Mouse (Mus musculus): Measurements from ENCODE around the gene Zfp385b. TPM values are rescaled to one million over a fixed set of nuclear protein-coding genes. Genes with fewer than 3 reads are reported as not detected.

Zfp385b gene
- total RNA-seq (2022): 10 to 100 TPM; 54.3 to 59.0 (median 56.3) TPM

GRCm38 (mm10) chr2:77819539-77819938 is at the start of gene Zfp385b:
Gene Zfp385b (minus strand): TSS chr2:77819639.
- no peak for DNase-seq (ENCODE audit: low spot score in 2 of 2)

- no peak for DNase-seq (ENCODE audit: low spot score in 2 of 2)
These were observed 44.5 kb upstream of the Zfp385b start for GRCm38 (mm10) chr2:77863934-77864333.

- DNase-seq (ENCODE audit: low spot score in 2 of 2): peak; percentile 28 to 47
These were observed 44.1 kb upstream of the Zfp385b start for GRCm38 (mm10) chr2:77863522-77863921.

- DNase-seq (ENCODE audit: low spot score in 2 of 2): peak; percentile 38 to 67
These were observed 22.0 kb upstream of the Zfp385b start for GRCm38 (mm10) chr2:77841464-77841863.

GRCm38 (mm10) chr2:77839587-77839986 is 20.1 kb upstream of the Zfp385b start:
- no peak for DNase-seq (ENCODE audit: low spot score in 2 of 2)

GRCm38 (mm10) chr2:77838688-77839087 is 19.2 kb upstream of the Zfp385b start:
- DNase-seq (ENCODE audit: low spot score in 2 of 2): no peak

GRCm38 (mm10) chr2:77835781-77836180 is 16.3 kb upstream of the Zfp385b start:
- DNase-seq (ENCODE audit: low spot score in 2 of 2): no peak

- DNase-seq (ENCODE audit: low spot score in 2 of 2): no peak
These were observed 6.8 kb upstream of the Zfp385b start for GRCm38 (mm10) chr2:77826133-77826828.

- no peak for DNase-seq (ENCODE audit: low spot score in 2 of 2)
These were observed 3.6 kb upstream of the Zfp385b start for GRCm38 (mm10) chr2:77823026-77823425.

GRCm38 (mm10) chr2:77817357-77817894 is 2.0 kb downstream of the Zfp385b start:
- DNase-seq (ENCODE audit: low spot score in 2 of 2): no peak

- peak; percentile 44 to 59 for DNase-seq (ENCODE audit: low spot score in 2 of 2)
These were observed 2.8 kb downstream of the Zfp385b start for GRCm38 (mm10) chr2:77816413-77817314.

- DNase-seq (ENCODE audit: low spot score in 2 of 2): peak in 1 of 2 experiments; percentile 47
These were observed 3.5 kb downstream of the Zfp385b start for GRCm38 (mm10) chr2:77815775-77816412.

- no peak for DNase-seq (ENCODE audit: low spot score in 2 of 2)
These were observed 4.5 kb downstream of the Zfp385b start for GRCm38 (mm10) chr2:77814896-77815295.

GRCm38 (mm10) chr2:77813029-77813428 is 6.4 kb downstream of the Zfp385b start:
- DNase-seq (ENCODE audit: low spot score in 2 of 2): no peak

GRCm38 (mm10) chr2:77810748-77811147 is 8.7 kb downstream of the Zfp385b start:
- no peak for DNase-seq (ENCODE audit: low spot score in 2 of 2)

- DNase-seq (ENCODE audit: low spot score in 2 of 2): no peak
These were observed 14.7 kb downstream of the Zfp385b start for GRCm38 (mm10) chr2:77804781-77805180.

- DNase-seq (ENCODE audit: low spot score in 2 of 2): no peak
These were observed 17.1 kb downstream of the Zfp385b start for GRCm38 (mm10) chr2:77802291-77802690.

GRCm38 (mm10) chr2:77801430-77801829 is 18.0 kb downstream of the Zfp385b start:
- no peak for DNase-seq (ENCODE audit: low spot score in 2 of 2)

- DNase-seq (ENCODE audit: low spot score in 2 of 2): no peak
These were observed 18.4 kb downstream of the Zfp385b start for GRCm38 (mm10) chr2:77801009-77801408.

GRCm38 (mm10) chr2:77797233-77797632 is 22.2 kb downstream of the Zfp385b start:
- no peak for DNase-seq (ENCODE audit: low spot score in 2 of 2)

- peak in 1 of 2 experiments; percentile 27 for DNase-seq (ENCODE audit: low spot score in 2 of 2)
These were observed 23.4 kb downstream of the Zfp385b start for GRCm38 (mm10) chr2:77795859-77796552.

All from left cerebral cortex, adult 8-10 months (tissue).